Mouse (Mus musculus) lung, embryonic 14.5 days (tissue): ENCODE data around the gene Ap1ar. TPM values are rescaled to one million over a fixed set of nuclear protein-coding genes. Genes with fewer than 3 reads are reported as not detected.
A peak's percentile ranks its signal among the peaks of the same experiment; 100 is the strongest.

Experiments used
- ATAC-seq: fragments of 200-750 bp; cut with Nextera tagmentation; 2 replicates; pipeline ENCODE4 v1.8.0; 2017; ENCODE audit warnings: mild to moderate bottlenecking, moderate TSS enrichment, moderate library complexity; ENCODE audit not compliant: insufficient read depth
- DNase-seq: peaks from one replicate; pipeline ENCODE4 v3.0.0-alpha.2; 2015
- H3K27ac ChIP-seq: fragments of 300-500 bp; sonication (generic); 2 replicates; pipeline ENCODE4 v1.5.1; 2014; ENCODE audit warnings: low read depth, mild to moderate bottlenecking, moderate library complexity
- H3K27me3 ChIP-seq: fragments of 300-500 bp; sonication (generic); 2 replicates; pipeline ENCODE4 v1.6.1; 2014; ENCODE audit warnings: low read length, control low read depth; ENCODE audit not compliant: insufficient read depth
- H3K36me3 ChIP-seq: fragments of 300-500 bp; sonication (generic); 2 replicates; pipeline ENCODE4 v1.6.1; 2014; ENCODE audit warnings: control low read depth; ENCODE audit not compliant: insufficient read depth
- H3K4me1 ChIP-seq: fragments of 300-500 bp; sonication (generic); 2 replicates; pipeline ENCODE4 v1.6.1; 2014; ENCODE audit warnings: antibody characterized with exemption, control low read depth; ENCODE audit not compliant: insufficient read depth
- H3K4me2 ChIP-seq: fragments of 300-500 bp; sonication (generic); 2 replicates; pipeline ENCODE4 v1.6.1; 2014; ENCODE audit warnings: mild to moderate bottlenecking
- H3K4me3 ChIP-seq: fragments of 300-500 bp; sonication (generic); 2 replicates; pipeline ENCODE4 v1.5.1; 2014; ENCODE audit warnings: low read depth, low read length
- H3K9ac ChIP-seq: fragments of 300-500 bp; sonication (generic); 2 replicates; pipeline ENCODE4 v1.6.1; 2014
- H3K9me3 ChIP-seq: fragments of 300-500 bp; sonication (generic); 2 replicates; pipeline ENCODE4 v1.6.1; 2016; ENCODE audit warnings: low read depth, low read length, control low read depth
- CTCF ChIP-seq: IDR thresholded peaks from 2 replicates; pipeline ENCODE4 v1.5.1; 2016; ENCODE audit warnings: antibody characterized with exemption, low read depth
- WGBS: fragments of 180-500 bp; shearing (Covaris S2); extraction: QIAGEN DNeasy Blood & Tissue Kit; methylation state at CpG from one replicate; pipeline ENCODE4 v1.1.7; 2014; 5-methylcytosine and 5-hydroxymethylcytosine counted together
- polyA plus RNA-seq: library from polyadenylated mRNA; unstranded; fragments of >200 nt; fragmentation: Nextera tagmentation; extraction: Ambion mirVana; gene quantifications from 2 replicates; pipeline ENCODE4 v1.2.1, GENCODE M21; 2014

Gene Ap1ar
- polyA plus RNA-seq, 1 experiment from 2014 or later = 69.5 TPM

GRCm38 (mm10) chr3:127826503-127826902, 10.8 kb downstream of the Ap1ar start:
- Histone ChIP-seq H3K27me3 (no peaks in the 10 kb centered on the region), H3K36me3 (peaks cover 13% of the 10 kb centered on the region), H3K4me1 (no peaks in the 10 kb centered on the region; the same call in 1 of the 2 replicates), H3K27ac (peak overlapping the region; percentile 51; the same call in 1 of the 2 replicates), H3K9ac (no peak overlapping the region), H3K4me2 (no peak overlapping the region), H3K4me3 (no peak overlapping the region), H3K9me3 (no peaks in the 10 kb centered on the region)
- DNase-seq (peak; percentile 11), ATAC-seq (peak; percentile 51; the same call in 1 of the 2 replicates)
- no peak for TF ChIP-seq CTCF
- 74% methylated on average over 7 of the region's 7 CpGs for WGBS

DNA sequence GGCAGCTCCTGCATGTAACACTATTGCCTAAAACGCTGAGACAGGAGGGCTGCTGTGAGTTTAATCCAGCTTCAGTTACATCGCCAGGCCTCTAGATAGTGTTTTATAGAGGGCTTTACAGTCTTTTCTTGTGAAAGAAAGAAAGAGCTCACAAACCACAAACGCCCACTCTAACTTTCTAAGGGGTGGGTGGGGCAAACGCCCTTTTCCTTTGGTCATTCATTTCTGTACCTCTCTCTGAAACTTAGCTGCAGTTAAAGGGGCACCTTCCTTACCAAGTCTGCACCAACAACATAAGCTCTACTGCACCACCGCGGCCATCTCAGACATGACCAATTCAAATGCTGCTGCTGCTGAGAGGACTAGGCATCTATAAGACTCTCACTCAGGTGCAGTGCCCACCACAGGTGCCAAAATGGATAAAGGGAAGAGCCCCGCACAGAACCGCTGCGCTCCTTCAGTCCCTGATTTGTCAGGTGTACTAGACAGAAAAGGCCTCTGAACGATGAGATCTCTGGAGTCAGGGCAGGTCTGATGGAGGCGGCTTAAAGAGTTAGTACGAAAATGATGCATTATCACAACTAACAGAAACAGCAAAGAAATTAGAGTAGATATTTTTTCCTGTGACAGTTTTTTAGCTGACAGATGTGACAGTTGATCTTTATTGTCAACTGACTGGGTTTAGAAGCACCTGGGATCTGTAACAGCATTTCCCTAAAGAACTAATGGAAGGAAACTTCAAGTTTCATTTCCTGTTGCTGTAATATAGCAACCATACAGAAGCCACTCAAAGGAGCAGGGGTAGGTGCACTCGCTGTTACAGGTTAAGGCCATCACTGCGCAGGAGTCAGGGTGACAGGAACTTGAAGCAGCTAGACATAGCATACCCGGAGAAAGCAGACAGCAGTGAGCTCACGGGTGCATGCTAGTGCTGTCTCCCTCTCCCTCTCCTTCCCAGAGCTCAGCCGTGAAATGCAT, 13.1 kb downstream of the Ap1ar start:
- 79% methylated on average over 17 of the region's 17 CpGs for WGBS
- Histone ChIP-seq H3K4me1 (no peaks in the 10 kb centered on the region; the same call in 1 of the 2 replicates), H3K27ac (no peak overlapping the region), H3K4me3 (no peak overlapping the region), H3K9ac (no peak overlapping the region), H3K36me3 (peaks cover 19% of the 10 kb centered on the region), H3K27me3 (no peaks in the 10 kb centered on the region), H3K4me2 (no peak overlapping the region), H3K9me3 (no peaks in the 10 kb centered on the region)
- ATAC-seq (no peak), DNase-seq (no peak)
- no peak for TF ChIP-seq CTCF

GRCm38 (mm10) chr3:127821209-127821608, 16.1 kb downstream of the Ap1ar start:
- no peak overlapping the region for H3K9ac ChIP-seq
- TF ChIP-seq CTCF = no peak
- ATAC-seq = no peak
- H3K36me3 ChIP-seq = peaks cover 33% of the 10 kb centered on the region
- no peaks in the 10 kb centered on the region for H3K27me3 ChIP-seq
- WGBS = 72% methylated on average over 5 of the region's 5 CpGs
- no peaks in the 10 kb centered on the region for H3K4me1 ChIP-seq
- no peaks in the 10 kb centered on the region for H3K9me3 ChIP-seq
- DNase-seq = no peak
- H3K27ac ChIP-seq = no peak overlapping the region
- no peak overlapping the region for H3K4me2 ChIP-seq
- no peak overlapping the region for H3K4me3 ChIP-seq

GRCm38 (mm10) chr3:127820400-127820799, 16.9 kb downstream of the Ap1ar start:
- no peak for ATAC-seq
- DNase-seq = no peak
- no peak overlapping the region for H3K4me2 ChIP-seq
- no peak for TF ChIP-seq CTCF
- H3K36me3 ChIP-seq = peaks cover 36% of the 10 kb centered on the region
- no peak overlapping the region for H3K27ac ChIP-seq
- no peaks in the 10 kb centered on the region for H3K9me3 ChIP-seq
- H3K4me1 ChIP-seq = no peaks in the 10 kb centered on the region
- H3K9ac ChIP-seq = no peak overlapping the region
- 79% methylated on average over 1 of the region's 1 CpGs for WGBS
- no peak overlapping the region for H3K4me3 ChIP-seq
- H3K27me3 ChIP-seq = no peaks in the 10 kb centered on the region

GRCm38 (mm10) chr3:127818694-127819663, 18.3 kb downstream of the Ap1ar start:
- WGBS = 56% methylated on average over 11 of the region's 11 CpGs
- Histone ChIP-seq H3K4me1 (no peaks in the 10 kb centered on the region), H3K9ac (no peak overlapping the region), H3K4me3 (no peak overlapping the region), H3K27ac (no peak overlapping the region), H3K4me2 (no peak overlapping the region), H3K36me3 (peaks cover 45% of the 10 kb centered on the region), H3K9me3 (no peaks in the 10 kb centered on the region), H3K27me3 (no peaks in the 10 kb centered on the region)
- ATAC-seq (peak; percentile 31; the same call in 1 of the 2 replicates), DNase-seq (no peak)
- TF ChIP-seq CTCF = no peak

DNA sequence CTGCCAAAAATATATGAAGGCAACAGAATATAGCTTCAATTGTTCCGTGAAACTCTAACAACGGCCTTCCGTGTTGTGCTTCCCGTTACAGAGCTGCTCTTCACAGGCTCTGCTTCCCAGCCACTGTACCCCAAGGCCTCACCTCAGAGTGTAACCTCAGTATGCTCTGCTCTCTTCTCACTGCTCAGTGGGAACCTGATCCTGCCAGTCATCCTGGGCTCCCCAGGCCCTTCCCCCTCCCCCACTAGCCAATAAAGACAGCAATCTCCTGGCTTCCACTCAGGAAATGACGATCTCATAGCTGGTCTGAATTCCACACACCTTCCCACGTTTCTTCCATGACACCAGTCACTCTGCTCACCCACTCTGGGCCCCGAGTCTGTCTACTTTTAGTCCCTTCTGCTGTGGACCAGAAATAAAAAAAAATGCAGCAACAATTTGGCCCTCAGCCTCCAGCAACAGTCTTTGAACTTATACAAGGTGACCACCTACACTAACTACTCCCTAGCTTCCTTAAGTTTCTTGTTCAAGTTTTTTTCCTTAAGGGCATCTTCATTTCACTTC, 20.1 kb downstream of the Ap1ar start:
- H3K27me3 ChIP-seq = no peaks in the 10 kb centered on the region
- H3K9me3 ChIP-seq = no peaks in the 10 kb centered on the region
- H3K9ac ChIP-seq = no peak overlapping the region
- H3K27ac ChIP-seq = no peak overlapping the region
- no peak for DNase-seq
- 71% methylated on average over 7 of the region's 7 CpGs for WGBS
- TF ChIP-seq CTCF = no peak
- H3K4me3 ChIP-seq = no peak overlapping the region
- no peak overlapping the region for H3K4me2 ChIP-seq
- no peaks in the 10 kb centered on the region for H3K4me1 ChIP-seq
- ATAC-seq = no peak
- H3K36me3 ChIP-seq = peaks cover 59% of the 10 kb centered on the region
